Mouse (Mus musculus): ENCODE measurements around the gene Kank4. TPM values are rescaled to one million over a fixed set of nuclear protein-coding genes. Genes with fewer than 3 reads are reported as not detected.
"Not testable (repeated sequence)": the region's sequence is repeated elsewhere in the genome, so short reads cannot be mapped to it uniquely, and the experiment has no call there.

The Kank4 gene
- polyA plus RNA-seq, 1 experiment from 2014 or later: 1.7 TPM

- no peaks in the 10 kb centered on the region for H3K9me3 ChIP-seq (replicated peaks)
- no peaks in the 10 kb centered on the region for H3K27me3 ChIP-seq
- H3K4me2 ChIP-seq (replicated peaks): no peak overlapping the region
- no peak overlapping the region for H3K9ac ChIP-seq
- ATAC-seq (ENCODE audit: insufficient number of reproducible peaks, low FRiP score, low TSS enrichment, low read depth): no peak
- no peaks in the 10 kb centered on the region for H3K36me3 ChIP-seq
- no peak overlapping the region for H3K4me3 ChIP-seq (replicated peaks)
- no peaks in the 10 kb centered on the region for H3K4me1 ChIP-seq
- no peak overlapping the region for H3K27ac ChIP-seq (replicated peaks)
- WGBS: 36% methylated on average over 3 of the region's 3 CpGs
Measured at GRCm38 (mm10) chr4:98846396-98846795, 29.1 kb upstream of the Kank4 start.

DNA sequence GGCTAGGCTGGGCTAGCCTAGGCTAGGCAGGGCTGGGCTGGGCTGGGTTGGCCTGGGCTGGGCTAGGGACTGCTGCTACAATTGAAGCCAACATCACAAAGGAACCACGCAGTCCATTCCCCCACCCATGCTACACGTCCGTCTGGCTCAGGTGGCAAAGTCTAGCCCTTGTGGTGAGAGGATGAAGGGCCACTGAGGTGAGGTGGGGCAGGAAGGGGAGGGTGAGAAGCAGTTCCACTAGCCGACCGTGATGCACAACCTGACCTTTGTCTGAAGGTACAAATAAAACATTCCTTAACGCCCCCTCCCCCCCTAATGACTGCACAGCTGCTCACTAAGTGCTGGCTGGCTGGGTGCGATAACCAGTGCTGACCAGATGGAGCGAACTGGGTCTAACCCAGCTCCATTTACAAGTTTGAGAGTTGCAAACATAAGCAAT, 28.4 kb upstream of the Kank4 start:
- 62% methylated on average over 8 of the region's 8 CpGs for WGBS
- Histone ChIP-seq H3K9ac (no peak overlapping the region), H3K9me3 (replicated peaks) (no peaks in the 10 kb centered on the region), H3K36me3 (no peaks in the 10 kb centered on the region), H3K4me3 (replicated peaks) (no peak overlapping the region), H3K4me1 (no peaks in the 10 kb centered on the region), H3K4me2 (replicated peaks) (no peak overlapping the region), H3K27me3 (no peaks in the 10 kb centered on the region), H3K27ac (replicated peaks) (no peak overlapping the region)
- ATAC-seq (ENCODE audit: insufficient number of reproducible peaks, low FRiP score, low TSS enrichment, low read depth): peak; percentile 57; the same call in 1 of the 2 replicates

GRCm38 (mm10) chr4:98845201-98845600, 27.9 kb upstream of the Kank4 start:
- WGBS: 93% methylated on average over 4 of the region's 4 CpGs
- no peaks in the 10 kb centered on the region for H3K27me3 ChIP-seq
- no peak overlapping the region for H3K4me3 ChIP-seq (replicated peaks)
- H3K4me1 ChIP-seq: no peaks in the 10 kb centered on the region
- H3K9ac ChIP-seq: no peak overlapping the region
- no peak overlapping the region for H3K4me2 ChIP-seq (replicated peaks)
- no peaks in the 10 kb centered on the region for H3K36me3 ChIP-seq
- H3K9me3 ChIP-seq (replicated peaks): no peaks in the 10 kb centered on the region
- H3K27ac ChIP-seq (replicated peaks): no peak overlapping the region
- ATAC-seq (ENCODE audit: insufficient number of reproducible peaks, low FRiP score, low TSS enrichment, low read depth): no peak

DNA sequence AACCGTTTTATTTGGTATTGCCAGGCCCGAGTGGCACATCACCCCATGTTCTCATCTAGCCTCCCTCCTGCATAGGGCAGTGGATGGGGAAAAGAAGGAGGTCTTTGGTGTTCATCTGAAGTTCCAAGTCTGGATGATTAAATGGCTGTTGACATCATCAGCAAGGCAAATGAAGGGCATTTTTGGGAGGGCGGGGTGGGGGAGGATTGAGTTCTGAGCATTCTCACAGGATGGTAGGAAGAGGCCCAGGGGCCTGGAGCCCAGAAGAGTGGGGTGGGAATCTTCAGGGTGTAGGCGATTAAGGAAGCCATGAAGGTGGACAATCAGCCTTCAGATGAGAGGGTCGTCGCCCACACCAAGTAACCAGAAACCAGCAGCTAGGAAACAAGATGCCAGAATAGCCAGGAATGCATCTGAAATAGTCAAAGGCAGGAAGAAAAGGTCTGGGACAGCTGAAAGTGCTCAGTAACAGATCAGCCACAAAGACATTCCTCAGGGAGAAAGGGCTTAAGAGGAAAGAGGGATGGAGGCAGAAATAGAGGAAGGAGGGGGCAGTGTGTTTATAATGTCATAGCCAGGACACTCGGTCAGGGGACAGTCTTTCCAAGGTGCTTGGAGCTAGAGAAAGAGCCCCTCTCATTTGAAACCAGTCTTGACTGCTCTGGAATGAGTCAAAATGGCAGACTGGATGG, 26.7 kb upstream of the Kank4 start:
- Histone ChIP-seq H3K4me1 (peaks cover 3% of the 10 kb centered on the region; the same call in 1 of the 2 replicates), H3K27me3 (no peaks in the 10 kb centered on the region), H3K36me3 (no peaks in the 10 kb centered on the region), H3K9me3 (replicated peaks) (no peaks in the 10 kb centered on the region), H3K4me3 (replicated peaks) (no peak overlapping the region), H3K27ac (replicated peaks) (no peak overlapping the region), H3K9ac (no peak overlapping the region), H3K4me2 (replicated peaks) (no peak overlapping the region)
- no peak for ATAC-seq (ENCODE audit: insufficient number of reproducible peaks, low FRiP score, low TSS enrichment, low read depth)
- WGBS: 64% methylated on average over 7 of the region's 7 CpGs

DNA sequence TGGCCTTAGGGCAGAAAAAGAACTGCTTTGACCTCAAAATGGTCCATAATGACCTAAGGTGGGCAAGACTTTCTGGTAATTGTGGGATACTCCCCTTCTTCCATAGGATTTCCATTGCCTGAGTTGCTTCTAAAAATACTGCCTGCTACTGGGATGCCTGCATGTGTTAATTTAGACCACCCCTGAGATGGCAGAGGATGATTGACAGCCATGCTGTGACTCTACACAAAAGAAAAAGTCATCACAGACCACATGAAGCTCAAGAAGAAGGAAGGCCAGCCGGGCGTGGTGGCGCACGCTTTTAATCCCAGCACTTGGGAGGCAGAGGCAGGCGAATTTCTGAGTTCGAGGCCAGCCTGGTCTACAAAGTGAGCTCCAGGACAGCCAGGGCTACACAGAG, 23.9 kb upstream of the Kank4 start:
- H3K27me3 ChIP-seq; H3K4me2 ChIP-seq (replicated peaks); ATAC-seq (ENCODE audit: insufficient number of reproducible peaks, low FRiP score, low TSS enrichment, low read depth); H3K27ac ChIP-seq (replicated peaks); H3K9ac ChIP-seq; H3K4me3 ChIP-seq (replicated peaks); H3K9me3 ChIP-seq (replicated peaks); H3K36me3 ChIP-seq: not testable (repeated sequence)
- peaks cover 12% of the 10 kb centered on the region; the same call in 1 of the 2 replicates for H3K4me1 ChIP-seq
- whole genome bisulfite sequencing: 76% methylated on average over 6 of the region's 6 CpGs

- no peak for ATAC-seq (ENCODE audit: insufficient number of reproducible peaks, low FRiP score, low TSS enrichment, low read depth)
- Histone ChIP-seq H3K4me1 (peaks cover 15% of the 10 kb centered on the region; the same call in 1 of the 2 replicates), H3K4me2 (replicated peaks) (no peak overlapping the region), H3K9me3 (replicated peaks) (no peaks in the 10 kb centered on the region), H3K36me3 (no peaks in the 10 kb centered on the region), H3K9ac (no peak overlapping the region), H3K4me3 (replicated peaks) (no peak overlapping the region), H3K27me3 (no peaks in the 10 kb centered on the region), H3K27ac (replicated peaks) (no peak overlapping the region)
- WGBS: 74% methylated on average over 6 of the region's 6 CpGs
Measured at GRCm38 (mm10) chr4:98840526-98840925, 23.2 kb upstream of the Kank4 start.

DNA sequence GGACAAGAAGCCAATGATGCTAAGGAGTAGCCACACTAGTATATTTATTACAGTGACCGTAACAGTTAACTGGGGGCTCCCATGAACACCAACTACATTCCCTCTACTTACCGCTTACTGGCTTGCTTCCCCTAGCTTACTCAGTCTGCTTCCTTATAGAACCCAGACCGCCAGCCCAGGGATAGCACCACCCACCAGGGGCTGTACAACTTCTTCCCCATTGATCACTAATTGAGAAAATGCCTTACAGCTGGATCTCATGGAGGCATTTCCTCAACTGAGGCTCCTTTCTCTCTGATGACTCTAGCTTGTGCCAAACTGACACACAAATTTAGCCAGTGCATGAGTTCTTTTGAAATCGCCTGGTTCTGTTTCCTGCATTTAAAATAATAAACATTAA, 21.6 kb upstream of the Kank4 start:
- 29% methylated on average over 4 of the region's 4 CpGs for WGBS
- Histone ChIP-seq H3K27me3 (no peaks in the 10 kb centered on the region), H3K27ac (replicated peaks) (peak overlapping the region; percentile 66), H3K4me3 (replicated peaks) (no peak overlapping the region), H3K9me3 (replicated peaks) (no peaks in the 10 kb centered on the region), H3K36me3 (no peaks in the 10 kb centered on the region), H3K4me2 (replicated peaks) (no peak overlapping the region), H3K9ac (no peak overlapping the region), H3K4me1 (peaks cover 23% of the 10 kb centered on the region; the same call in 1 of the 2 replicates)
- peak; percentile 55 for ATAC-seq (ENCODE audit: insufficient number of reproducible peaks, low FRiP score, low TSS enrichment, low read depth)

DNA sequence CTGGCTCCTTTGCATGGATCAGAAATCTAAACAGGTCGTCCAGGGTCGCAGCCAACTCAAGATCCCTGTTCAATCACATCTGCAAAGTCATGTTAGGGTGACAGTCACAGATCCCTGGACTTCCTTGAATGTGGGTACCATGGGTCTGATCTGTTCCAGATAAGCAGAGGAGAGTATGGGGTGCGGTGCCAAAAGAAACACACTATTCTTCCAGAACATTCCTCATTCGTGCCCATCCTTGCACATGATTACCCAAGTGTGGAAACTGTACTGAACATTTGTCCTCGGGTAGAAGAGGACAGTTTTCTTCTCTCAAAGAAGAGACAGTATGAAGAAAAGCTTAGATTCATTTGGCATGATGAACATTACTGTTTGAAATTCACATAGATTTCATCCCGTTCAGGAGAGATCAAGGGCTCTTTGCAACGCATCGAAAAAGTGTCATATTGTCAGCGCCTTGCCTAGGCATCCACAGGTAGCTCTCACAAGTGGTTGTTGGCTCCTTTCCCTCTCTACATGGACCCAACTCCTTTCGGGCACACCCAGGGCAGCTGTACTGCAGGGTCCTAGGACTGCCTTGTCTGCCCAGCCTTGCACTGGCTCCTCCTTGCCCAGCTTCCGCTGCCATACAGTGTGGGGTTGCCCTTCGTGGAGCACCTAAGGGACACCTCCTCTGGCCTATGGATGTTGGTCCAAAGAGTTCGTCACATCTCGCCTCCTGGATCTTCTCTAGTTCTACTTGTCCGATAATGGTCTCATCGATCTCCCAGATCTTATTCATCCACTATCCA, 20.6 kb upstream of the Kank4 start:
- ATAC-seq (ENCODE audit: insufficient number of reproducible peaks, low FRiP score, low TSS enrichment, low read depth): no peak
- H3K27ac ChIP-seq (replicated peaks): no peak overlapping the region
- WGBS: 91% methylated on average over 16 of the region's 16 CpGs

GRCm38 (mm10) chr4:98836519-98836918, 19.2 kb upstream of the Kank4 start:
- Histone ChIP-seq H3K9me3 (replicated peaks) (no peaks in the 10 kb centered on the region), H3K4me1 (peaks cover 26% of the 10 kb centered on the region; the same call in 1 of the 2 replicates), H3K4me3 (replicated peaks) (no peak overlapping the region), H3K36me3 (no peaks in the 10 kb centered on the region), H3K27me3 (no peaks in the 10 kb centered on the region), H3K9ac (no peak overlapping the region), H3K4me2 (replicated peaks) (no peak overlapping the region), H3K27ac (replicated peaks) (no peak overlapping the region)
- 35% methylated on average over 5 of the region's 5 CpGs for WGBS
- ATAC-seq (ENCODE audit: insufficient number of reproducible peaks, low FRiP score, low TSS enrichment, low read depth): no peak

More for the DNA sequence above, 20.6 kb upstream of the Kank4 start:
- Histone ChIP-seq H3K27me3 (no peaks in the 10 kb centered on the region), H3K4me2 (replicated peaks) (no peak overlapping the region), H3K9ac (no peak overlapping the region), H3K36me3 (no peaks in the 10 kb centered on the region), H3K9me3 (replicated peaks) (no peaks in the 10 kb centered on the region), H3K4me1 (peaks cover 26% of the 10 kb centered on the region; the same call in 1 of the 2 replicates), H3K4me3 (replicated peaks) (no peak overlapping the region)

DNA sequence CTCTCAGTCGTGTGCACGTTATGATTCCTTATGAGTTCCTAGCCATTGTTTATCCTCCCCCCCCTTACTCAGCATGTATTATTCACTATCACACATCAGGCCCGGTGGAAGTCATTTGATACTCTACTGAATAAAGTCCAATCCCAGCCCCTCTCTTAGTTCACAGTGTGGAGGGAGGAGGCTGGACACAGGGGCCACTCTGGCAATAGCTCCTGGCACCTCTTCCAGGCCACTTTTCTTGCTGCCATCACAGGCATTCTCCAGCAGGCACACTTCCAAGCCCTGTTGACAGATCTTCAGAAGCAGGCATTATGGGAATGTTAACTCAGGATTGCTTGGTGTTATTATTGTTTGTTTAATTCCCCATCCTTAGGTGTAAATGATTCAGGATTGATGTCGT, 17.4 kb upstream of the Kank4 start:
- Histone ChIP-seq H3K27me3 (no peaks in the 10 kb centered on the region), H3K36me3 (no peaks in the 10 kb centered on the region), H3K4me1 (peaks cover 26% of the 10 kb centered on the region; the same call in 1 of the 2 replicates), H3K4me2 (replicated peaks) (no peak overlapping the region), H3K9me3 (replicated peaks) (no peaks in the 10 kb centered on the region), H3K9ac (no peak overlapping the region), H3K27ac (replicated peaks) (no peak overlapping the region), H3K4me3 (replicated peaks) (no peak overlapping the region)
- ATAC-seq (ENCODE audit: insufficient number of reproducible peaks, low FRiP score, low TSS enrichment, low read depth): no peak; the same call in 1 of the 2 replicates
- WGBS: 35% methylated on average over 4 of the region's 4 CpGs

- WGBS: 35% methylated on average over 1 of the region's 1 CpGs
- Histone ChIP-seq H3K9me3 (replicated peaks) (no peaks in the 10 kb centered on the region), H3K4me3 (replicated peaks) (no peak overlapping the region), H3K27me3 (no peaks in the 10 kb centered on the region), H3K4me2 (replicated peaks) (no peak overlapping the region), H3K9ac (no peak overlapping the region), H3K27ac (replicated peaks) (no peak overlapping the region), H3K4me1 (0 out of 2 replicates have a peak, but pooled peaks cover 14% of the 10 kb centered on the region), H3K36me3 (no peaks in the 10 kb centered on the region)
- ATAC-seq (ENCODE audit: insufficient number of reproducible peaks, low FRiP score, low TSS enrichment, low read depth): no peak
Measured at GRCm38 (mm10) chr4:98831726-98832125, 14.4 kb upstream of the Kank4 start.

Data from embryonic facial prominence, embryonic 15.5 days (tissue).